Mouse (Mus musculus) hindbrain, embryonic 15.5 days (tissue): Measurements from ENCODE around the gene Hbb-y. TPM values are rescaled to one million over a fixed set of nuclear protein-coding genes. Genes with fewer than 3 reads are reported as not detected.
"Not testable (repeated sequence)": the region's sequence is repeated elsewhere in the genome, so short reads cannot be mapped to it uniquely, and the experiment has no call there.

Experiments used
- ATAC-seq: fragments of 200-750 bp; cut with Nextera tagmentation; 2 replicates; pipeline ENCODE4 v1.8.0; 2017; ENCODE audit warnings: low read depth, moderate number of reproducible peaks, moderate TSS enrichment; ENCODE audit not compliant: low FRiP score
- H3K27ac ChIP-seq: fragments of 300-500 bp; sonication (generic); replicated peaks from 2 replicates; pipeline ENCODE4 v1.5.1; 2015; ENCODE audit warnings: mild to moderate bottlenecking, inconsistent platforms
- H3K27me3 ChIP-seq: fragments of 300-500 bp; sonication (generic); 2 replicates; pipeline ENCODE4 v1.6.1; 2015; ENCODE audit warnings: control low read depth, inconsistent platforms
- H3K36me3 ChIP-seq: fragments of 300-500 bp; sonication (generic); 2 replicates; pipeline ENCODE4 v1.6.1; 2015; ENCODE audit warnings: control low read depth, inconsistent platforms
- H3K4me1 ChIP-seq: fragments of 300-500 bp; sonication (generic); replicated peaks from 2 replicates; pipeline ENCODE4 v1.6.1; 2015; ENCODE audit warnings: control low read depth, inconsistent platforms
- H3K4me2 ChIP-seq: fragments of 300-500 bp; sonication (generic); 2 replicates; pipeline ENCODE4 v1.6.1; 2015; ENCODE audit warnings: moderate library complexity, mild to moderate bottlenecking, inconsistent platforms
- H3K4me3 ChIP-seq: fragments of 300-500 bp; sonication (generic); 2 replicates; pipeline ENCODE4 v1.5.1; 2015; ENCODE audit warnings: mild to moderate bottlenecking, inconsistent platforms
- H3K9ac ChIP-seq: fragments of 300-500 bp; sonication (generic); 2 replicates; pipeline ENCODE4 v1.6.1; 2015; ENCODE audit warnings: inconsistent platforms
- H3K9me3 ChIP-seq: fragments of 300-500 bp; sonication (generic); 2 replicates; pipeline ENCODE4 v1.6.1; 2016; ENCODE audit warnings: control low read depth, inconsistent platforms
- WGBS: fragments of 180-500 bp; shearing (Covaris S2); methylation state at CpG from one replicate; pipeline ENCODE4 v1.1.7; 2015; 5-methylcytosine and 5-hydroxymethylcytosine counted together
- polyA plus RNA-seq: library from polyadenylated mRNA; unstranded; fragments of >200 nt; fragmentation: Nextera tagmentation; extraction: Ambion mirVana; gene quantifications from 2 replicates; pipeline ENCODE4 v1.2.1, GENCODE M21; 2015

The Hbb-y gene
- polyA plus RNA-seq, 1 experiment from 2014 or later = 187 TPM

- no peaks in the 10 kb centered on the region for H3K27me3 ChIP-seq
- H3K4me1 ChIP-seq = no peaks in the 10 kb centered on the region
- no peak for ATAC-seq
- H3K4me2 ChIP-seq = no peak within 1 kb of the TSS
- WGBS = 94% methylated on average over 2 of the region's 2 CpGs
- H3K9me3 ChIP-seq = no peaks in the 10 kb centered on the region
- H3K9ac ChIP-seq = no peak within 1 kb of the TSS
- no peaks in the 10 kb centered on the region for H3K36me3 ChIP-seq
- no peak within 1 kb of the TSS for H3K27ac ChIP-seq
- no peak within 1 kb of the TSS for H3K4me3 ChIP-seq
Measured at GRCm38 (mm10) chr7:103843034-103843433, 10.0 kb downstream of the Hbb-y start, which contains the start of gene Hbb-bh1. Gene Hbb-bh1, minus strand, starts transcription at chr7:103843164.

- no peak within 1 kb of the TSS for H3K27ac ChIP-seq
- WGBS = 79% methylated on average over 3 of the region's 3 CpGs
- no peaks in the 10 kb centered on the region for H3K27me3 ChIP-seq
- H3K4me2 ChIP-seq = no peak within 1 kb of the TSS
- ATAC-seq = no peak
- no peaks in the 10 kb centered on the region for H3K4me1 ChIP-seq
- no peaks in the 10 kb centered on the region for H3K36me3 ChIP-seq
- no peak within 1 kb of the TSS for H3K4me3 ChIP-seq
- H3K9ac ChIP-seq = no peak within 1 kb of the TSS
- H3K9me3 ChIP-seq = no peaks in the 10 kb centered on the region
Measured at GRCm38 (mm10) chr7:103840268-103840667, 12.7 kb downstream of the Hbb-y start, which contains the start of gene Hbb-bh2. Gene Hbb-bh2, minus strand, starts transcription at chr7:103840520.

- Histone ChIP-seq H3K27me3 (no peaks in the 10 kb centered on the region), H3K9ac (no peak within 1 kb of the TSS), H3K27ac (no peak within 1 kb of the TSS), H3K9me3 (no peaks in the 10 kb centered on the region), H3K4me1 (no peaks in the 10 kb centered on the region), H3K4me2 (no peak within 1 kb of the TSS), H3K4me3 (no peak within 1 kb of the TSS), H3K36me3 (no peaks in the 10 kb centered on the region)
- WGBS = 94% methylated on average over 4 of the region's 4 CpGs
- no peak for ATAC-seq
Measured at GRCm38 (mm10) chr7:103827808-103828207, 25.2 kb downstream of the Hbb-y start, which contains the start of gene Hbb-bs. Gene Hbb-bs, minus strand, starts transcription at chr7:103828096.

GRCm38 (mm10) chr7:103827139-103827538 is 25.9 kb downstream of the Hbb-y start:
- H3K4me1 ChIP-seq, H3K9ac ChIP-seq, H3K27me3 ChIP-seq, ATAC-seq, H3K4me2 ChIP-seq, H3K36me3 ChIP-seq, H3K9me3 ChIP-seq, H3K27ac ChIP-seq, H3K4me3 ChIP-seq: not testable (repeated sequence)
- no CpG with 5 or more reads among the region's 2 CpGs for WGBS

GRCm38 (mm10) chr7:103826255-103826887 is 26.6 kb downstream of the Hbb-y start:
- Histone ChIP-seq H3K4me3 (no peak overlapping the region), H3K9me3 (no peaks in the 10 kb centered on the region), H3K4me2 (no peak overlapping the region), H3K27ac (no peak overlapping the region), H3K27me3 (no peaks in the 10 kb centered on the region), H3K36me3 (no peaks in the 10 kb centered on the region), H3K9ac (no peak overlapping the region), H3K4me1 (no peaks in the 10 kb centered on the region)
- no peak for ATAC-seq
- WGBS = 53% methylated on average over 3 of the region's 3 CpGs

GRCm38 (mm10) chr7:103825536-103826254 is 27.3 kb downstream of the Hbb-y start:
- ATAC-seq = no peak
- H3K4me1 ChIP-seq = no peaks in the 10 kb centered on the region
- WGBS = 94% methylated on average over 3 of the region's 3 CpGs
- no peaks in the 10 kb centered on the region for H3K36me3 ChIP-seq
- no peaks in the 10 kb centered on the region for H3K9me3 ChIP-seq
- H3K4me2 ChIP-seq = no peak overlapping the region
- H3K9ac ChIP-seq = no peak overlapping the region
- no peak overlapping the region for H3K4me3 ChIP-seq
- H3K27ac ChIP-seq = no peak overlapping the region
- H3K27me3 ChIP-seq = no peaks in the 10 kb centered on the region

- Histone ChIP-seq H3K4me3 (no peak overlapping the region), H3K36me3 (no peaks in the 10 kb centered on the region), H3K4me2 (no peak overlapping the region), H3K9ac (no peak overlapping the region), H3K4me1 (no peaks in the 10 kb centered on the region), H3K27ac (no peak overlapping the region), H3K9me3 (no peaks in the 10 kb centered on the region), H3K27me3 (no peaks in the 10 kb centered on the region)
- 87% methylated on average over 2 of the region's 2 CpGs for WGBS
- ATAC-seq = no peak
Measured at GRCm38 (mm10) chr7:103824597-103824996, 28.4 kb downstream of the Hbb-y start.

- H3K9me3 ChIP-seq, H3K9ac ChIP-seq, H3K4me3 ChIP-seq, H3K27me3 ChIP-seq, H3K4me1 ChIP-seq, H3K4me2 ChIP-seq, ATAC-seq, H3K36me3 ChIP-seq, H3K27ac ChIP-seq: not testable (repeated sequence)
- 89% methylated on average over 1 of the region's 2 CpGs for WGBS
Measured at GRCm38 (mm10) chr7:103815085-103815484, 37.9 kb downstream of the Hbb-y start.

- H3K4me2 ChIP-seq = no peak within 1 kb of the TSS
- H3K27ac ChIP-seq = no peak within 1 kb of the TSS
- no peaks in the 10 kb centered on the region for H3K4me1 ChIP-seq
- H3K4me3 ChIP-seq = no peak within 1 kb of the TSS
- no peak for ATAC-seq
- WGBS = 86% methylated on average over 3 of the region's 3 CpGs
- H3K36me3 ChIP-seq = no peaks in the 10 kb centered on the region
- no peaks in the 10 kb centered on the region for H3K27me3 ChIP-seq
- no peaks in the 10 kb centered on the region for H3K9me3 ChIP-seq
- H3K9ac ChIP-seq = no peak within 1 kb of the TSS
Measured at GRCm38 (mm10) chr7:103813766-103814165, 39.2 kb downstream of the Hbb-y start, which contains the start of gene Hbb-bt. Gene Hbb-bt, minus strand, starts transcription at chr7:103813996.

GRCm38 (mm10) chr7:103813152-103813551 is 39.9 kb downstream of the Hbb-y start:
- not testable (repeated sequence) for H3K27ac ChIP-seq, H3K9me3 ChIP-seq, H3K36me3 ChIP-seq, H3K9ac ChIP-seq, H3K4me3 ChIP-seq, H3K4me2 ChIP-seq, H3K27me3 ChIP-seq, H3K4me1 ChIP-seq, ATAC-seq
- WGBS = no CpG with 5 or more reads among the region's 3 CpGs

- ATAC-seq = no peak
- Histone ChIP-seq H3K4me2 (no peak overlapping the region), H3K36me3 (no peaks in the 10 kb centered on the region), H3K4me3 (no peak overlapping the region), H3K4me1 (no peaks in the 10 kb centered on the region), H3K9me3 (no peaks in the 10 kb centered on the region), H3K27me3 (no peaks in the 10 kb centered on the region), H3K27ac (no peak overlapping the region), H3K9ac (no peak overlapping the region)
- WGBS = 73% methylated on average over 1 of the region's 1 CpGs
Measured at GRCm38 (mm10) chr7:103812174-103812573, 40.8 kb downstream of the Hbb-y start.

GRCm38 (mm10) chr7:103811223-103811845 is 41.7 kb downstream of the Hbb-y start:
- ATAC-seq = no peak
- Histone ChIP-seq H3K9ac (no peak overlapping the region), H3K4me1 (no peaks in the 10 kb centered on the region), H3K9me3 (no peaks in the 10 kb centered on the region), H3K4me2 (no peak overlapping the region), H3K4me3 (no peak overlapping the region), H3K27me3 (no peaks in the 10 kb centered on the region), H3K36me3 (no peaks in the 10 kb centered on the region), H3K27ac (no peak overlapping the region)
- 86% methylated on average over 1 of the region's 1 CpGs for WGBS
